Mouse (Mus musculus): ENCODE data around the gene Rab1b. TPM values are rescaled to one million over a fixed set of nuclear protein-coding genes. Genes with fewer than 3 reads are reported as not detected.
A peak's percentile ranks its signal among the peaks of the same experiment; 100 is the strongest.

Rab1b gene
- polyA plus RNA-seq, 1 experiment, result 113 TPM

DNA sequence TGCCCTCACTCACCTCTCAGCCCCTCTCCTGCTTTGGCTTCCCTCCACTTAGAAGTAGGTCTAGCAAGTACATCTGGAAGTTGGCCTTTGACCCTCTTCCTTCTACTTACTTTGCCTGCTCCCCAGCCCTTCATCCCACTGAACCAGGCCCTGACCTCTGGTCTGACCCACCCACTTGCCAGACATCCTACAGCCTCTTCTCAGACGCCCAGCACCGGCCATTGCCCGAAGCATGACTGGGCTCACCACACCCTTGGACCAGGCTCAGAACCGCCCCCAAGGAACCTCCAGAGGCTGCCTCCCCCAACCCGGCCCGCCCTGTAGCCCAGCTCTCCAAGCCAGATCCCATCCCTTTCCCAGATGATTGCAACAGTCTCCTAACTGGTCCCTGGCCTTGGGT lies 44.4 kb downstream of the Rab1b start:
- Histone ChIP-seq H3K27me3 (ENCODE audit: control insufficient read depth, insufficient read depth, low read length) (no peaks in the 10 kb centered on the region), H3K27ac (ENCODE audit: control insufficient read depth, insufficient read depth, low read depth, low read length) (no peak overlapping the region), H3K4me3 (ENCODE audit: control insufficient read depth, low read depth, low read length) (no peak overlapping the region), H3K36me3 (ENCODE audit: control insufficient read depth, insufficient read depth, low read length) (no peaks in the 10 kb centered on the region), H3K4me1 (ENCODE audit: control insufficient read depth, insufficient read depth, low read length) (peaks cover 9% of the 10 kb centered on the region)
- TF ChIP-seq CTCF (IDR thresholded peaks at IDR 0.05; ENCODE audit: control insufficient read depth, insufficient read depth, insufficient replicate concordance, low read depth, low read length) (no peak), POLR2A (IDR thresholded peaks at IDR 0.05; ENCODE audit: control insufficient read depth, low read depth, low read length) (no peak)

DNA sequence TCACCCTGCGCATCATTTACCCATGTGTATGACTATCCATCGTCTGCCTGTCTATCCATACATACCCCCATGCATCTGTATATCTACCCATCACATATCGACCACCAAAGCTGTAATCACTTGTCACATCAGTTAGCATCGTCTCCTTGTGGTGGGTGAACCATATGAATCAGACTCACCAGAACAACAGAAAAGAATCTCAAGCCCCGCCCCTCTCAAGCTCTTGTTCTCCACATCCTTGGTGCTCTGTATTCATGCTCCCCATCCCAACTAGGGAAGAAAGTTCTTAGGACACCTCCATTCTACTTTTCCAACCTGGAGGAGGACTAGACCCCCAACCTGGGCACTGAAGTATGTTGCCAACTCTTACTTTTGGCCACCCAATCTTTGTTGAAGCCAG lies 44.8 kb downstream of the Rab1b start:
- no peaks in the 10 kb centered on the region for H3K36me3 ChIP-seq (ENCODE audit: control insufficient read depth, insufficient read depth, low read length)
- no peak overlapping the region for H3K27ac ChIP-seq (ENCODE audit: control insufficient read depth, insufficient read depth, low read depth, low read length)
- no peaks in the 10 kb centered on the region for H3K27me3 ChIP-seq (ENCODE audit: control insufficient read depth, insufficient read depth, low read length)
- H3K4me1 ChIP-seq (ENCODE audit: control insufficient read depth, insufficient read depth, low read length), result peaks cover 5% of the 10 kb centered on the region; the same call in 1 of the 2 replicates
- no peak overlapping the region for H3K4me3 ChIP-seq (ENCODE audit: control insufficient read depth, low read depth, low read length)
- no peak for TF ChIP-seq CTCF (IDR thresholded peaks at IDR 0.05; ENCODE audit: control insufficient read depth, insufficient read depth, insufficient replicate concordance, low read depth, low read length)
- TF ChIP-seq POLR2A (IDR thresholded peaks at IDR 0.05; ENCODE audit: control insufficient read depth, low read depth, low read length), result no peak

DNA sequence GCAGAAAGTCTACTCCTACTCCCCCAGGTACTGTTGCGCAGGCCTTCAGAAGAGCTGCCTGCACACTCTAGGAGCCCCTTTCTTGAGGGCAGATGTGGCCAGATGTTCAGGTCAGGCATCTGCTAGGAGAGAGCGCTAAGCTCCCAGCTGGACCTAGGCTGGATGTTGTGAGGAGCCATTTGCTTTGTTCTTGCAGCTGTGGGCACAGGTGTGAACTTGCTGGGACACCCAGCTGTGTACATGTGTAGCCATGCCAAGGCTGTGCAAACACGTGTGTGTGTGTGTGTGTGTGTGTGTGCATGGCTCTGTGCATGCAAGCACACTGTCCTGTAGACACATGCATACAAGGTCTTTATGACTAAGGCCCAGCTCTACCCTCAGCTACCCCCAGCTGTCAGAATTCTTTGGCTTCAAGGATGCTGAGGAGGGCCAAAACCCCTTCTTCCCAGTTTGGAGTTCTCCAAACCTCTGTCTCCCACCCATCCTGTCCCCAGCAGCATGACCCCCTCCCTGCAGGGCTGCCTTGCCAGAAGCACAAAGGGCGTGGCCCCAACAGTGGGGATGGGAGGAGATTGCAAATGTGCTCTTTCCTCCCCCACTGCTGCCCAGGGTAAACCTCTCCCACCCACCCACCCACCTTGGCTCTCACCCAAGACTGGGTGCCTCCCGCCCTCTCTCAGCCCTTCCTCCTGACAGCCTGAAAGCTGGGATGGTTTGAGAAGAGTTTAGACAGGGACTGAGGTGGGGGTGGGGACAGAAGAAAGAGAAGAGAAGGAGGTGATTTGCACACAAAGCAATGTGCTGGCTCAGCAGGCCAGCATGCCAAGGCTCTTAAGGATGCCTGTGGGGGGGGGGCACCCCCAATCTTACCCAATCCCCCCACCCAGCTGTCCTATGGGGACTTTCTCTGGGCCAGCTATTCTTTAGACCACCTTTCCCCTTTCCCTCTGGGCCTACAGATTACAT lies 46.2 kb downstream of the Rab1b start:
- Histone ChIP-seq H3K27me3 (ENCODE audit: control insufficient read depth, insufficient read depth, low read length) (no peaks in the 10 kb centered on the region), H3K36me3 (ENCODE audit: control insufficient read depth, insufficient read depth, low read length) (no peaks in the 10 kb centered on the region), H3K27ac (ENCODE audit: control insufficient read depth, insufficient read depth, low read depth, low read length) (no peak overlapping the region), H3K4me3 (ENCODE audit: control insufficient read depth, low read depth, low read length) (no peak overlapping the region), H3K4me1 (ENCODE audit: control insufficient read depth, insufficient read depth, low read length) (peaks cover 3% of the 10 kb centered on the region; the same call in 1 of the 2 replicates)
- no peak for TF ChIP-seq CTCF (IDR thresholded peaks at IDR 0.05; ENCODE audit: control insufficient read depth, insufficient read depth, insufficient replicate concordance, low read depth, low read length)
- TF ChIP-seq POLR2A (IDR thresholded peaks at IDR 0.05; ENCODE audit: control insufficient read depth, low read depth, low read length), result no peak

DNA sequence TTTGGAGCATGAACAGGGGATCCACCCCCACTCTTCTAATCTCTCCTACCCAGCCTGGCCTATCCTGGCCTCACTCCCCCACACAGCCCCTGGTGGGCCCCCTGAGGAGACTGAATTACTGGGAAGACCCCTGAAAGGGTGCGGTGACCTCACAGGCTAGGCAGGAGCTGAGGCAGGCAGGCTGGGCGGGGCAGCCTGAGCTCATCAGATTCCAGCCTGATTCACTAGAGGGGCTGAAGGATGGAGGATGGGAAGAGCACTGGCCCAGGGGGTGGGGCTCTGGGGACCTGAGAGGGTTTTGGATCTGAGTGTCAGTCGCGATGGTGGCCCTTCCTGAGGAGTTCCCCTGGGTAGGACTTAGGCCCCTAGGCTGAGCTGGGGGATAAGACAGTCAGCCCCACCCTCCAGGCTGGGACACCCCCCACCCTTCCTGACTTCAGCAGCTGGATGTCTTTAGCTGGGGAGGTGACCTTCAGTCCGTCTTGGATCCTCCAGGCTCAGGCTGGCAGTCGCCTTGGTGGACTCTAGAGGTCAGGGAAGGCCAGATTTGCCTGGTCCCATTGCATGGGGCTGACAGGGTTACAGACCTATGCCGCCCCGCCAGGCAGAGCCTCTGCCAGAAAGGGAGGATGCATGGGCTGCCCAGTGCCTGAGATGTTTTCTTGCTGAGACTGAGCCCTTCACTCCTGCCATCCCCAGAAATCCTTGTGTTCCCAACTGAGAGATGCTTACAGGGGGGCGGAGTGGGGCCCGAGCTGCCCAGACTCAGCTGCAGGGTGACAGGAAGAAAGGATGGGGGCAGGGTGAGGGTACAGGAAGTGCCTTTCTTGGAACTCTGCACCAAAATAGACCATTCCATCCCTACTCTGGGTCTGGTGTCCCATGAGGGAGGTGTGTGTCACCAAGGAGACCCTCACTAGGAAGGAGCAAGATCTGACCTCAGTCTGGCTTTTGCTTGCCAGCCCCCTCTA lies 47.8 kb downstream of the Rab1b start:
- no peak overlapping the region for H3K27ac ChIP-seq (ENCODE audit: control insufficient read depth, insufficient read depth, low read depth, low read length)

DNA sequence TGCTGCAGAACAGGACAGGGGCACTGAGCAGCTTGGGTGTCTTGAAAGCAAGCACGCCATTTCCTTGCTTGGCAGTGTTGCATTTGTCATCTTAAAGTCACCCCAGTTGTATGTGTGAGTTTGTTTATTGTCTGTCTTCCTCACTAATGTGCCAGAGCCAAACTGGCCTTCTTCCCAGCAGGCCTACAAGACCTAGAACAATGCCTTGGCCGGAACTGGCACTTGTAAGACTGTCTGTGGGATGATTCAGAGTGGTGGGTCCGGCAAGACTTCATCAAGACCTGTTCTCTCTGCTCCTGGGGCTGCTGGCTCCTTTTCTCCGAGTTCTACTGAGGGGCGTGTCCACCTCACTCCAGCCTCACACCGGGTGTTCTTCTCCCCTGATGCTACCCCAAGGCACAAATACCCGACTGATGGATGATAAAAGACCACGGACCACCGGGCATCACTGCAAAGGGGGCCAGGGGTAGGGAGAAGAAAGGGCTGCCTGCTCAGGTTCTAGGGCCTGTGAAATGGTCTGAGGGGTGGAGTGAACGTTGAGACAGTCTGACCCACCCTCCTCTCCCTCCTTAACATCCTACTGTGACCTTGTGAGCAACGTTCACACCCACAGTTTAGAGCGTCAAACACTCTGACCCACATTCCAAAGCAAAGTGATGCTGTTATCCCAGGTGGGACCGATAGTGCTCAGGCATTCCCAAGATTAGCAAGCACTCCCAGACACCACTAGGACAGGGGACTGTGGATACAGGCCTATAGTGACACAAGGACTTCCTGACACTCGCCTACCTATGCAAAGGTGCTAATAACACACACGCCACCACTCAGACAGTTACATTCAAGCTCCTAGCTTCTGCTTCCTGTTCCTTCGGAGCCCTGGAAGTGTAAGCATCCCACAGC lies 48.7 kb downstream of the Rab1b start:
- no peak for TF ChIP-seq CTCF (IDR thresholded peaks at IDR 0.05; ENCODE audit: control insufficient read depth, insufficient read depth, insufficient replicate concordance, low read depth, low read length)
- no peak for TF ChIP-seq POLR2A (IDR thresholded peaks at IDR 0.05; ENCODE audit: control insufficient read depth, low read depth, low read length)

More for the DNA sequence above, 47.8 kb downstream of the Rab1b start:
- Histone ChIP-seq H3K4me3 (ENCODE audit: control insufficient read depth, low read depth, low read length) (no peak overlapping the region), H3K4me1 (ENCODE audit: control insufficient read depth, insufficient read depth, low read length) (peaks cover 3% of the 10 kb centered on the region; the same call in 1 of the 2 replicates), H3K36me3 (ENCODE audit: control insufficient read depth, insufficient read depth, low read length) (no peaks in the 10 kb centered on the region), H3K27me3 (ENCODE audit: control insufficient read depth, insufficient read depth, low read length) (no peaks in the 10 kb centered on the region)
- no peak for TF ChIP-seq POLR2A (IDR thresholded peaks at IDR 0.05; ENCODE audit: control insufficient read depth, low read depth, low read length)
- TF ChIP-seq CTCF (IDR thresholded peaks at IDR 0.05; ENCODE audit: control insufficient read depth, insufficient read depth, insufficient replicate concordance, low read depth, low read length), result no peak

DNA sequence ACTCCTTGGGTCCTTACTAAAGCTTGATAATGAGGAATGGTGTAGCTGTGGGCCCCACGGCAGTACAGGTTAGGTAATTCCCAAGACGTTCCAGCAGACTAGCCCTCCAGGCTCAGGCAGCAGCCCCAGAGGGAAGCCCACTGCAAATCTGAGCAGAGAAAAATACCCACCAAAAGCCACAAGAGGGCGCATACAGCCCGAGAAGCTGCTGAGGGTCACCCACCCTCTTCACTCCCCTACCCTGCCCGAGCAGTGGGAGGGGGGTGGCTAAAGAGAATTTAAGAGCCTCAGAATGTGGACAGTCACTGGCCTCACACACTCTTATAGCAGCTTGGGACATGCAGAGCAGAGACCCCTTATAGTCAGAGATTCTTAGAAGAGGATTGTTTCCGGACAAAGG lies 50.6 kb downstream of the Rab1b start:
- Histone ChIP-seq H3K27ac (ENCODE audit: control insufficient read depth, insufficient read depth, low read depth, low read length) (no peak overlapping the region), H3K4me1 (ENCODE audit: control insufficient read depth, insufficient read depth, low read length) (peaks cover 8% of the 10 kb centered on the region), H3K4me3 (ENCODE audit: control insufficient read depth, low read depth, low read length) (no peak overlapping the region), H3K36me3 (ENCODE audit: control insufficient read depth, insufficient read depth, low read length) (no peaks in the 10 kb centered on the region), H3K27me3 (ENCODE audit: control insufficient read depth, insufficient read depth, low read length) (no peaks in the 10 kb centered on the region)
- TF ChIP-seq POLR2A (IDR thresholded peaks at IDR 0.05; ENCODE audit: control insufficient read depth, low read depth, low read length) (no peak), CTCF (IDR thresholded peaks at IDR 0.05; ENCODE audit: control insufficient read depth, insufficient read depth, insufficient replicate concordance, low read depth, low read length) (peak; percentile 22; the same call in 1 of the 2 replicates)

More for the DNA sequence above, 48.7 kb downstream of the Rab1b start:
- no peaks in the 10 kb centered on the region for H3K36me3 ChIP-seq (ENCODE audit: control insufficient read depth, insufficient read depth, low read length)
- H3K27ac ChIP-seq (ENCODE audit: control insufficient read depth, insufficient read depth, low read depth, low read length), result no peak overlapping the region
- H3K27me3 ChIP-seq (ENCODE audit: control insufficient read depth, insufficient read depth, low read length), result no peaks in the 10 kb centered on the region
- no peak overlapping the region for H3K4me3 ChIP-seq (ENCODE audit: control insufficient read depth, low read depth, low read length)
- peaks cover 3% of the 10 kb centered on the region; the same call in 1 of the 2 replicates for H3K4me1 ChIP-seq (ENCODE audit: control insufficient read depth, insufficient read depth, low read length)
